Mouse (Mus musculus): ENCODE data around the gene Ltbp1.

The Ltbp1 gene

DNA sequence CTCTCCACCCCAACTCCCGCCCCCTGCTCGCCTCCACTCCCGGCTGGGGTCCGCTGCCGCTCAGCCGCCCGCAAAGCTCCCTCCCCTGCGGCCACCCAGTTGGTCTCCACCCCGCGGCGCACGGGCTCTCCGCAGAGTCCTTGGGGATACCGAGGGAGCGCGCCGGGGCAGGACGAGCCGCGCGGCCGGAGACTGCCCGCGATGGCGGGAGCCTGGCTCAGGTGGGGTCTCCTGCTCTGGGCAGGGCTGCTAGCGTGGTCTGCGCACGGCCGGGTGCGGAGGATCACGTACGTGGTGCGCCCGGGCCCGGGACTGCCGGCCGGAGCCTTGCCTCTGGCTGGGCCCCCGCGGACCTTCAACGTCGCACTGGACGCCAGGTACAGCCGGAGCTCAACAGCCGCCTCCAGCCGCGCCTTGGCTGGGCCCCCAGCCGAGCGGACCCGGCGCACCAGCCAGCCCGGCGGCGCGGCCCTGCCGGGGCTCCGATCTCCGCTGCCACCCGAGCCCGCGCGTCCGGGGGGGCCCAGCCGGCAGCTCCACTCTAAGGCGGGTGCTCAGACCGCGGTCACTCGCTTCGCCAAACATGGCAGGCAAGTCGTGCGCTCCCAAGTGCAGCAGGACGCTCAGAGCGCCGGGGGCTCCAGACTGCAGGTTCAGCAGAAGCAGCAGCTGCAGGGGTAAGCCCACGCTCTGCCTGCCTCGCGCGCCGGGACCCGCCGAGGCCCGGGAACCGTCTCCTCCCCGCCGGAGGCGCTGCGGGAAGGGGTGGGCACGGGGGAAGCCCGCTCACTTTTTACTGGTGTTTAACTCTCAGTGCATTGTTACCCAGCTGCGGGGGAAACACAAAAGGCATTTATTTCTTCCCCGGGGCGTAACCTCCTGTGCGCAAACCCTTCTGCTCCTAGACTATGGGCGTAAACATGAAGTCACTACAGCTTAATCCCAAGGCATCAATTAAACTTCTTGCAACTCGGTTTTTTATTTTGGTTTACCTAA is 615 bp downstream of the Ltbp1 start:
- no peak for DNase-seq (ENCODE audit: low spot score)

- no peak for DNase-seq (ENCODE audit: low spot score)
These were observed 5.6 kb downstream of the Ltbp1 start for GRCm38 (mm10) chr17:75010955-75011354.

GRCm38 (mm10) chr17:75013211-75013610 is 7.8 kb downstream of the Ltbp1 start:
- no peak for DNase-seq (ENCODE audit: low spot score)

- DNase-seq (ENCODE audit: low spot score) = peak; percentile 21
These were observed 8.5 kb downstream of the Ltbp1 start for GRCm38 (mm10) chr17:75013868-75014267.

- no peak for DNase-seq (ENCODE audit: low spot score)
These were observed 9.4 kb downstream of the Ltbp1 start for GRCm38 (mm10) chr17:75014601-75015356.

- no peak for DNase-seq (ENCODE audit: low spot score)
These were observed 10.2 kb downstream of the Ltbp1 start for GRCm38 (mm10) chr17:75015546-75015945.

- no peak for DNase-seq (ENCODE audit: low spot score)
These were observed 12.1 kb downstream of the Ltbp1 start for GRCm38 (mm10) chr17:75017423-75017822.

DNA sequence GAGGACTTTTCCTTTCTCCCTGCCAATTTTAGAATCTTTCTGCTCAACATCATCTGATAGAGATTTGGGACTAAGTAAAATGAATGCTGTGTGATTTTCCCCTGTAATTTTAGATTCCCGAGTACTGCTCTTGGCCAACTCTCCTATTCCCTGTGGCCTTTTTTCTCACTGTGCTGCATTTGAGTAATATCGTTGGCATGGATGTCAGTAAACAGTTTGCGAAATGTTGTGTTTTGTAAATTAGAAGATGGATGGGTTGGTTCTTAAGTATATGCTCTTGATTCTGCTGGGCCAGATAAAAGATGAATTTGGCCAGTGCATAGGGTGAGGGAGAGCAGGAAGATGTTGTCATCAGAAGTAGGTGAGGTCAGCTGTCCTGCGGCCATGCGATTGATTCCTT is 12.8 kb downstream of the Ltbp1 start:
- DNase-seq (ENCODE audit: low spot score) = no peak

GRCm38 (mm10) chr17:75020026-75020425 is 14.7 kb downstream of the Ltbp1 start:
- no peak for DNase-seq (ENCODE audit: low spot score)

DNA sequence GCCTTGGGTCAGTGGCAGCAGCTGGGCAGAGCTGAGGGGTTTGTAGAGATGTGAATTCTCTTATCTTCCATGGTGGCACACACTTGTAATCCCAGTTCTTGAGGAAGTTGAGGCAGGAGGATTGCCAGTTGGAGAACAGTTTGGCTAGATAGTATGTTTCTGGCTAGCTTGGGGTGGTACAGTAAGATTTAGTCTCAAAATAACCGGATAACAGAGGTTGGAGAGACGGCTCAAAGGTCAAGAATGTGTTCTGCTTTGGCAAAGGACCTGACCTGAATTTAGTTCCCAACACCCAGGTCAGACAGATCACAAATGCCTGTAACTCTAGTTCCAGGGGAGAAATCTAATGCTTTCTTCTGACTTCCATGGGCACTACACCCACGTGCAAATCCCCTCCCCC is 15.3 kb downstream of the Ltbp1 start:
- DNase-seq (ENCODE audit: low spot score) = no peak

DNA sequence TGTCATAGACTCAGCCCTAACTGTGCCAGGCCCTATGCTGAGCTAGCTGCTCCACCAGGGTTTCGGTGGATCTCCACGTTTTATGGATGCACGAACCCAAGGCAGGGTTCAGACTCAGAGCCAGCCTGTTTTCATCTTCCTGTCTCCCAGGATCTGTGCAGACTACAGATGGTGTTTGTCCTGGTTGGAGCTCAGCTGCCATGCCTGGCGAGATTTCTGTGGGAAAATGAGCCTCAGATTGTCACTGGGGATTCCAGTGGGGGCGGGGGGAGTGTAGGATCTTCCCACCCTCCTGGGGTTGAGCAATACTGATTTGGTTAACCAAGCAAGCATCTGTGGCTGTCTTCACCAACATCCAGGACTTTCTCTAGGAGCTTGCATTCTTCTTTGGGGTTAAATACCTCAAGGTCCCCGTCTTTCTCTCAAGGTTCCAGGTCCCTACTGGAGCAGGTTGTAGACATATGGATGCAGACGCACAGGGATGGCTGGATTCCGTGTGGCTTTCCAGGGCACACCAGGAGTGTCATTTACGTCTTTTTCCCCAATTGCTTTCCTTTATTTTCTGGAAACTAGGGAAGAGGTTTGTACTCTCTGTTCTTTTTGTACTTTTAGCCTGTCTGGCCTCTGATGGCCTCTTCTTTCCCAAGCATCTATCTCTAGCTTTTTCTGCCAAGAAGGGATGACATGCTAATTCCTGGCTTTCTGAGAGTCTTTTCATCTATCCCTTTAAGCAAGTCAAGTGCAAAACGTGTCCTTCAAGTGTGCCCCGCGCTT is 22.2 kb downstream of the Ltbp1 start:
- no peak for DNase-seq (ENCODE audit: low spot score)

- DNase-seq (ENCODE audit: low spot score) = no peak
These were observed 28.0 kb downstream of the Ltbp1 start for GRCm38 (mm10) chr17:75033356-75033755.

DNA sequence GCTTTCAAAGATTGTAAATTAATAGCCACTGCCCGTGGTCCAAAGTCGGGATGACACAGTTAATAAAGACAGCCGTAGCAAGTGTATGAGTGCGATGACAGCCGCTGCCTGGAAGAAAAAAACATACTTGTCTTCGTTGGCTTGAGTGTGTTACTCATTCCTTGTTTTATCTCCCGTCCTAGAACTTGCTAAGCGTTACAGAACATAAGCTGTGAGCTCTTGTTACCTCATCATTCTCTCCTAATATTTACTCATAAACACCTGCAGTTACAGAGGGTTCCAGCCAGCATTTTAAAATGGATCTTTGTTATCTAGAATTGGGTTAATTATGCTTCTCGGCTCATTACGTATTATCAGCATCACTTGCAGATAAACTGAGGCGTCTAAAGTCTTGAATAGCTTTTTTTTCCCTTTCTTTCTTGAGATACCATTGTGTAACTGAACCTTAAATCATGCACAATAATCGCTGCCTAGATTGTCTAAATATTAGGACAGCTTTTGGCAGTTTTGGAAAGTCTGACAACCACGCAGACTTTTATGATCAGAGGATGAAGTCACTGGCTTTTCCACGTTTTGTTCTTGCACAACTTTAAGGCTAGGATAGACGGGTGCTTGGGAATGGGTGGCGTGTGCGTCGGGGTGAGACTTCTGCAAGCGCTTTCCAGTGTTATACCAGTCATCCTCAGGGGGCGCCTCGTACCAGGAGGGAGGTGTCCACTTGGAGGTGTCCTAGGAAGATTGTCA is 28.7 kb downstream of the Ltbp1 start:
- no peak for DNase-seq (ENCODE audit: low spot score)

GRCm38 (mm10) chr17:75036881-75037280 is 31.5 kb downstream of the Ltbp1 start:
- no peak for DNase-seq (ENCODE audit: low spot score)

DNA sequence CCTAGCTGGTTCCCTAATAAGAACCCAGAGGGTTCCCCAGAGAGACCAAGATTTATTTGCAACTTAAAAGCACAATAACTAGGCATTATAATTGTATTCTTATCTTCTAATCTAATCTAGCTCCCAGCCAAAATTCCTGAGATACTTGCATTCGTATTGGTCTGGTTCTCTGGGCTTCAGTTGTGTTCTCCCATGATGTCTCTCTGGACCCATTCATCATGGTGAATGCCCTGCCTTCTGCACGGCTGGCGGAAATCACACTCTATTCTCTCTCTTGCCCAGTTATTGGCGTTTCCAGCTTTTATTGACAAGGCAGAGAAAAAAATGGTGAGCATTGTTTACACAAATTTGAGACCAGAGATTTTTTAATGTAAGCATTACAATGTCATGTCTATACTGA is 33.6 kb downstream of the Ltbp1 start:
- DNase-seq (ENCODE audit: low spot score) = no peak

DNA sequence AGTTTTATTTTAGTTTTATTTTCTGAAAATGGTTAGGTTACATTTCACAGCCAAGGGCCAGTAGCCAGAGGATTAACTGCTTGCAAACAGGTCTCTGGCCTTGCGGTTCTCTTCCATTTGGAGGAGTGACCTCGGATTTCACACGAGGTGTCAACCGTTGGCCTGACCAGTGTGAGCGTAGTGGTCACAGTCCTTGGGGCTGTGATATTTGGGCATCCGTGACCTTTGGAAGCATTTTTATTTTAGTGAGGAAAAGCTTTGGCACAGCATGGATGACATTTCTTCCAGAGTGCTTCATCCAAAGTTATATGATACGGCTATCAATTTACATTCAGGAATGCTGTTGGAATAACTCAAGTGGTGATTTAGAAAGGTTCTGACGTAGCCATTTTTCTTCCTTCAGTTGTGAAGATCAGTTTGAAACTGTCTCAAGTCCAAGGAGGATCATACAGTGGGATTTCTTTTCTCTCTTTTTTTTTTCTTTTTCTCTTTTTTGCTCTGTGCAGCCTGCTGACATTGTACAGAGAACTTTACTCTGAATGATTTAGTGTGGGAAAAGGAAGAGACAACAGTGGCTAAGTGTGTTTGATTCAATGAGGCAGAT is 44.1 kb downstream of the Ltbp1 start:
- DNase-seq (ENCODE audit: low spot score) = no peak

GRCm38 (mm10) chr17:75051440-75051925 is 46.1 kb downstream of the Ltbp1 start:
- no peak for DNase-seq (ENCODE audit: low spot score)

DNA sequence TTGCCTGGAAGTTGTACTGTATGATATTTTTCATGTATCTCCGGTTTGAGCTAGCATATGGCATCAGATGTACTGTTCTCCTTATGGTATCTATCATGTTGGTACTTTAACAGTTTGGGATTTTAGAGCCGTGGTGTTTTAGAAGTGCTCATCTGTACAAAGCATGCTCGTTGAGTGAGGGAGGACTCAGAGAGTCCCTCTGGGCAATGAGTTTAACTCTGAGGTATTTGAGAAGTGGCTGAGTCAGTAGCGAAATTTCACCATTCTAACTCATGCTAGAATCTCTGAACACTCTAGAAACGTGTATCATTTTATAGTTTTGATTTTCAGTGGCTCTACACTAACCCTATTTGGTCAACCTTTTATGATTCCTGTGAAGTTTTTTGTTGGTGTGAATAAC is 49.9 kb downstream of the Ltbp1 start:
- no peak for DNase-seq (ENCODE audit: low spot score)

- no peak for DNase-seq (ENCODE audit: low spot score)
These were observed 50.6 kb downstream of the Ltbp1 start for GRCm38 (mm10) chr17:75055961-75056360.

- no peak for DNase-seq (ENCODE audit: low spot score)
These were observed 51.3 kb downstream of the Ltbp1 start for GRCm38 (mm10) chr17:75056631-75057030.

DNA sequence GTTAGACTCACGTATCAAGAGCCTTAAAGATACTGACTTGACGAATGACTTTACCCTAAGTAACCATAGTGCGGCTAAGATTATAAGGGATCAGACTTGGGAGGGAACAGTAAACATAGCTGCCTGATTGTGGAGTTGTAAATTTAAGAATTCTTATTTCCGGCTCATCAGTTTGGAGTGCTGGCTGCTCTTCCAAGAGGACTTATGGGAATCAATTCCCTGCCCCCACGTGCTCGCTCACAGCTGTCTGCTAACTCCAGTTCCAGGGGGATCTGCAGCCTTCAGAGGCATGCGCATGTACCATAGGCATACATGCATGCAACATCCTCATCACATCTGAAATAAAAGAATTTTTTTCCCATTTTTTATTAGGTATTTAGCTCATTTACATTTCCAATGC is 61.0 kb downstream of the Ltbp1 start:
- no peak for DNase-seq (ENCODE audit: low spot score)
